Mouse (Mus musculus): Measurements from ENCODE around the gene Nvl.

DNA sequence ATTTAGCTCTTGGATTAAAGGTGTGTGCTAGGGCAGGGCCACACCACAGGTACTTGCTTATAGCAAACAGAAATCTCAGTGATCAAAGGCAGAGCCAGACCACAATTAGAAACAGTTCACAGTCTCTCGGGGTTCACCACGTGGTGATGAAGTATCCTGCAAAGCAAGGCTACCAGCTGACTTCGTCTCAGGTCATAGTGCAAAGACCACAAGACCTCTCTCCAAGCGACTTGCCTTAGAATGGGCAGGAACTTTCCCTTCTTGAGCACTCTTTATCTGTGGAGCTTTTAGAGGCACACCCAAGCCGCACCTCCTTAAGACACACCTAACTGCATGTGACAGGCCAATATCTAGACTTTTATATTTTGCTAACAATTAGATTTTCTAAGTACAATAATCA lies 4.5 kb upstream of the Nvl start:
- TF ChIP-seq CTCF (IDR thresholded peaks at IDR 0.05) (no peak), EP300 (IDR thresholded peaks at IDR 0.05) (no peak)

Data from lung, postnatal 0 days (tissue).